Mouse (Mus musculus) heart, embryonic 10.5 days (tissue): ENCODE results near the gene Rab37. TPM values are rescaled to one million over a fixed set of nuclear protein-coding genes. Genes with fewer than 3 reads are reported as not detected.

Source experiments
- DNase-seq: peaks from one replicate; pipeline ENCODE4 v3.0.0-alpha.2; 2017; ENCODE audit warnings: low spot score
- H3K27ac ChIP-seq: fragments of 300-500 bp; sonication (generic); 2 replicates; pipeline ENCODE4 v1.5.1; 2016; ENCODE audit warnings: mild to moderate bottlenecking
- H3K27me3 ChIP-seq: fragments of 300-500 bp; sonication (generic); 2 replicates; pipeline ENCODE4 v1.6.1; 2016; ENCODE audit warnings: mild to moderate bottlenecking; ENCODE audit not compliant: poor library complexity, insufficient read depth, severe bottlenecking
- H3K36me3 ChIP-seq: fragments of 300-500 bp; sonication (generic); 2 replicates; pipeline ENCODE4 v1.6.1; 2016; ENCODE audit warnings: mild to moderate bottlenecking, moderate library complexity
- H3K4me1 ChIP-seq: fragments of 300-500 bp; sonication (generic); 2 replicates; pipeline ENCODE4 v1.6.1; 2016; ENCODE audit warnings: mild to moderate bottlenecking
- H3K4me3 ChIP-seq: fragments of 300-500 bp; sonication (generic); 2 replicates; pipeline ENCODE4 v1.5.1; 2016; ENCODE audit warnings: mild to moderate bottlenecking, moderate library complexity
- H3K9me3 ChIP-seq: fragments of 300-500 bp; sonication (generic); 2 replicates; pipeline ENCODE4 v1.6.1; 2016; ENCODE audit warnings: mild to moderate bottlenecking, moderate library complexity
- WGBS: fragments of 180-500 bp; shearing (Covaris S2); methylation state at CpG from one replicate; pipeline ENCODE4 v1.1.7; 2016; 5-methylcytosine and 5-hydroxymethylcytosine counted together
- polyA plus RNA-seq: library from polyadenylated mRNA; unstranded; fragments of >200 nt; fragmentation: Nextera tagmentation; extraction: Ambion mirVana; gene quantifications from 2 replicates; pipeline ENCODE4 v1.2.1, GENCODE M21; 2016

Rab37 gene
- polyA plus RNA-seq, 1 experiment from 2014 or later: 2.6 TPM

GRCm38 (mm10) chr11:115075407-115075806 is 15.8 kb upstream of the Rab37 start:
- H3K27ac ChIP-seq: no peak overlapping the region
- 61% methylated on average over 7 of the region's 7 CpGs for WGBS

DNA sequence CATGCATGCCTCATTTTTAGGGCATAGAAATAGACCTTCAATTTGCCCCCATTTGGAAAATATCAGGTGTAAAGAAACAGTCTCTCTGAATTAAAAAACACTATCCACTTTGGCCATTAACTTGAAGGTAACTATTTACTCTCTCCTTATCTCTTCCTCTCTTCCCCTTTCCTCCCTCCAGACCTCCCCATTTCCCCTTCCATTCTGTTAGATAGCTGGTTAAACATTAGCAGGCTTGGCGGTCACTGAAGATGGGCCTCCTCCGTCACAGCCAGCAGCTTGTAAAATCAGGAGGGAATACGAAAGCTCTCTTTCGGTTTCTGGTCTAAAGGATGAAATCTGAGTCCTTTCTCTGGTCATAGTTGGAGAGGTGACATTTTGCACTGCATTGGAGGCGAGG is 15.4 kb upstream of the Rab37 start:
- no peak for DNase-seq
- H3K27ac ChIP-seq: no peak overlapping the region
- H3K4me3 ChIP-seq: no peak overlapping the region
- H3K36me3 ChIP-seq: no peaks in the 10 kb centered on the region
- no peaks in the 10 kb centered on the region for H3K27me3 ChIP-seq
- H3K4me1 ChIP-seq: peaks cover 9% of the 10 kb centered on the region
- H3K9me3 ChIP-seq: no peaks in the 10 kb centered on the region
- WGBS: 54% methylated on average over 5 of the region's 5 CpGs

More at GRCm38 (mm10) chr11:115075407-115075806, 15.8 kb upstream of the Rab37 start:
- Histone ChIP-seq H3K4me1 (peaks cover 11% of the 10 kb centered on the region), H3K27me3 (no peaks in the 10 kb centered on the region), H3K9me3 (no peaks in the 10 kb centered on the region), H3K36me3 (no peaks in the 10 kb centered on the region), H3K4me3 (no peak overlapping the region)
- DNase-seq: no peak

- no peak for DNase-seq
- Histone ChIP-seq H3K4me1 (no peaks in the 10 kb centered on the region), H3K4me3 (no peak overlapping the region), H3K36me3 (no peaks in the 10 kb centered on the region), H3K9me3 (no peaks in the 10 kb centered on the region), H3K27me3 (peaks cover 3% of the 10 kb centered on the region; the same call in 1 of the 2 replicates), H3K27ac (no peak overlapping the region)
- 87% methylated on average over 1 of the region's 1 CpGs for WGBS
Observed at GRCm38 (mm10) chr11:115077436-115077835, 13.8 kb upstream of the Rab37 start.

- WGBS: 74% methylated on average over 5 of the region's 5 CpGs
- H3K9me3 ChIP-seq: no peaks in the 10 kb centered on the region
Observed at GRCm38 (mm10) chr11:115078680-115079079, 12.6 kb upstream of the Rab37 start.

GRCm38 (mm10) chr11:115080886-115081285 is 10.3 kb upstream of the Rab37 start:
- 38% methylated on average over 13 of the region's 13 CpGs for WGBS
- DNase-seq: no peak
- H3K9me3 ChIP-seq: no peaks in the 10 kb centered on the region

More at GRCm38 (mm10) chr11:115078680-115079079, 12.6 kb upstream of the Rab37 start:
- Histone ChIP-seq H3K36me3 (no peaks in the 10 kb centered on the region), H3K27me3 (peaks cover 13% of the 10 kb centered on the region), H3K4me3 (no peak overlapping the region), H3K27ac (no peak overlapping the region), H3K4me1 (no peaks in the 10 kb centered on the region)
- DNase-seq: no peak

DNA sequence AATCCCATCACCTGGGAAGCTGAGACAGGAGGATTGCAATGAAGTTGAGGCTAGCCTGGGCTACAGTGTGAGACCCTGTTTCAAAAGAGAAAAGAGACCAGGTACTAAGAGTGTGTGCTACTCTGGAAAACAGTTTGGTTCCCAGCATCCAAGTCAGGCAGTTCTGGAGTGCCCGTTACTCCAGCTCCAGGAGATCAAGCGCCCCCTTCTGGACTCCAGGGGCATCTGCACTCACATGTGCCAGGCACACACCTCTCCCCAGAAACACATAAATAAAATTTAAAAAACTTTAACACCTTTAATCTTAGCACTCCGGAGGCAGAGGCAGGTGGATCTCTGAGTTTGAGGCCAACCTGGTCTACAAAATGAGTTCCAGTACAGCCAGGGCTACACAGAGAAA is 9.9 kb upstream of the Rab37 start:
- peaks cover 30% of the 10 kb centered on the region for H3K27me3 ChIP-seq
- no peaks in the 10 kb centered on the region for H3K36me3 ChIP-seq
- no peaks in the 10 kb centered on the region for H3K4me1 ChIP-seq
- no peak overlapping the region for H3K27ac ChIP-seq
- DNase-seq: no peak
- H3K9me3 ChIP-seq: no peaks in the 10 kb centered on the region
- no peak overlapping the region for H3K4me3 ChIP-seq
- 62% methylated on average over 3 of the region's 3 CpGs for WGBS

More at GRCm38 (mm10) chr11:115080886-115081285, 10.3 kb upstream of the Rab37 start:
- peaks cover 30% of the 10 kb centered on the region for H3K27me3 ChIP-seq
- no peaks in the 10 kb centered on the region for H3K4me1 ChIP-seq
- no peak overlapping the region for H3K27ac ChIP-seq
- no peak overlapping the region for H3K4me3 ChIP-seq
- no peaks in the 10 kb centered on the region for H3K36me3 ChIP-seq

- no peak for DNase-seq
- WGBS: 74% methylated on average over 6 of the region's 6 CpGs
- H3K4me1 ChIP-seq: no peaks in the 10 kb centered on the region
- peaks cover 30% of the 10 kb centered on the region for H3K27me3 ChIP-seq
- no peak overlapping the region for H3K27ac ChIP-seq
- no peak overlapping the region for H3K4me3 ChIP-seq
- no peaks in the 10 kb centered on the region for H3K36me3 ChIP-seq
- no peaks in the 10 kb centered on the region for H3K9me3 ChIP-seq
Observed at GRCm38 (mm10) chr11:115082196-115082595, 9.0 kb upstream of the Rab37 start.

GRCm38 (mm10) chr11:115083376-115084139 is 7.7 kb upstream of the Rab37 start:
- H3K4me3 ChIP-seq: no peak overlapping the region
- 37% methylated on average over 18 of the region's 18 CpGs for WGBS

GRCm38 (mm10) chr11:115084595-115084994 is 6.6 kb upstream of the Rab37 start:
- no peak for DNase-seq
- WGBS: 43% methylated on average over 12 of the region's 12 CpGs
- H3K27me3 ChIP-seq: peaks cover 30% of the 10 kb centered on the region
- no peak overlapping the region for H3K4me3 ChIP-seq
- no peaks in the 10 kb centered on the region for H3K36me3 ChIP-seq
- no peaks in the 10 kb centered on the region for H3K4me1 ChIP-seq
- H3K9me3 ChIP-seq: no peaks in the 10 kb centered on the region
- H3K27ac ChIP-seq: no peak overlapping the region

More at GRCm38 (mm10) chr11:115083376-115084139, 7.7 kb upstream of the Rab37 start:
- Histone ChIP-seq H3K36me3 (no peaks in the 10 kb centered on the region), H3K27me3 (peaks cover 30% of the 10 kb centered on the region), H3K27ac (no peak overlapping the region), H3K9me3 (no peaks in the 10 kb centered on the region), H3K4me1 (no peaks in the 10 kb centered on the region)
- DNase-seq: no peak

DNA sequence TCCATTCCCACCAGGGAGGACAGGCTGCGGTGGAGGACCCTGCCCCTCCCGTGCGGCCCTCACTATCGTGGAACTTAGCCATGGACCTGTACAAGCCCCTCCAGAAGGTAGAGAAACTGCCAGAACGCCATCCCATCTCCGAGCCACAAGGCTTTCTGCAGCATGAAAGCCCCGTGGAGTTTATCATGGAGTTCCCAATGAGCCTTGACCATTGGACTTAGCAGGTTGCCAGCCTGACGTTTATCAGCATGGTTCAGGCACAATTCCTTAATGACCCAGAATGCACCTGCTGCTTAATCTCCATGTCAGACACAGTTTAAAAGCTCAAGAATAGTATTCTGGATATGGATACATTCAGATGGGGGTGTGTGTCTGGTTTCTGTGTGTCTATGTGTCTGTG is 6.2 kb upstream of the Rab37 start:
- H3K9me3 ChIP-seq: no peaks in the 10 kb centered on the region
- H3K27me3 ChIP-seq: peaks cover 32% of the 10 kb centered on the region
- no peak overlapping the region for H3K27ac ChIP-seq
- DNase-seq: no peak
- WGBS: 76% methylated on average over 8 of the region's 8 CpGs
- H3K4me3 ChIP-seq: no peak overlapping the region
- H3K36me3 ChIP-seq: no peaks in the 10 kb centered on the region
- no peaks in the 10 kb centered on the region for H3K4me1 ChIP-seq

DNA sequence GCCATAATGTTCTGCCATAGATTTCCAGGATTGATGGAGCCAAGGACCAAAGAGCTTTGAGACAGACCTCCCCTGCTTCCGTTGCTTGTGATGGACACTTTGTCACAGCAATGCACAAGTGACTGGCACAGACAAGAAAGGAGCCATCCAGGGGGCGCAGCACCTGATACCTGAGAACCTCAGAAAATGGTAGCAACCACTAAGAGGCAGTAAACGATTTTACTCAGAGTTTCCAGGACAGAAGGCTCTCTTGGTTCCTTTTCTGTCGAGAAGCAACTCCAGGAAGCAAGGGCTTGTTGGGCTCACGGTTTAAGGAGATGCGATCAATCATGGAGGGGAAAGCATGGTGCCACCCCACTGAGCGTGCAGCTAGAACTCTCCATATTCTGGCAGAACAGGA is 5.0 kb upstream of the Rab37 start:
- H3K36me3 ChIP-seq: no peaks in the 10 kb centered on the region
- WGBS: 56% methylated on average over 7 of the region's 7 CpGs
- no peak for DNase-seq
- H3K27ac ChIP-seq: no peak overlapping the region
- H3K4me3 ChIP-seq: no peak overlapping the region
- H3K4me1 ChIP-seq: peaks cover under 1% of the 10 kb centered on the region
- no peaks in the 10 kb centered on the region for H3K9me3 ChIP-seq
- H3K27me3 ChIP-seq: peaks cover 43% of the 10 kb centered on the region

DNA sequence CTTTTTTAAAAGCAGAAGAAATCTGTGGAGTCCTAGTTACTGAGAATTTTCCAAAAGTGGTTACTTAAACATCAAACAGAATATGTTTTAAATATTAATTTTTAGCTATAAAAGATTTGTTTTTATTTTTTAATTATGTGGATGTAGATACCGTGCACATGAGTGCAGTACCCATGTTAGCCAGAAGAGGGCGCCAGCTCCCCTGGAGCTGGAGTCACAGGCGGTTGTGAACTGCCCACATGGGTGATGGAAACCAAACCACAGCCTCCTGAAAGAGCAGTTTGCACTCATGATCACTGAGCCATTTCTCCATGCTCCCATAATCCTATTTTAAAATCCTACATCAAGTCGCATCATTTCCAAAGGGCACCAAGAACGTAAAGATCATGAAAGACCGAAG is 1.4 kb upstream of the Rab37 start:
- Histone ChIP-seq H3K27ac (no peak overlapping the region), H3K4me3 (no peak overlapping the region), H3K27me3 (peaks cover 35% of the 10 kb centered on the region), H3K9me3 (no peaks in the 10 kb centered on the region), H3K36me3 (no peaks in the 10 kb centered on the region), H3K4me1 (peaks cover 8% of the 10 kb centered on the region)
- 63% methylated on average over 6 of the region's 6 CpGs for WGBS
- no peak for DNase-seq

DNA sequence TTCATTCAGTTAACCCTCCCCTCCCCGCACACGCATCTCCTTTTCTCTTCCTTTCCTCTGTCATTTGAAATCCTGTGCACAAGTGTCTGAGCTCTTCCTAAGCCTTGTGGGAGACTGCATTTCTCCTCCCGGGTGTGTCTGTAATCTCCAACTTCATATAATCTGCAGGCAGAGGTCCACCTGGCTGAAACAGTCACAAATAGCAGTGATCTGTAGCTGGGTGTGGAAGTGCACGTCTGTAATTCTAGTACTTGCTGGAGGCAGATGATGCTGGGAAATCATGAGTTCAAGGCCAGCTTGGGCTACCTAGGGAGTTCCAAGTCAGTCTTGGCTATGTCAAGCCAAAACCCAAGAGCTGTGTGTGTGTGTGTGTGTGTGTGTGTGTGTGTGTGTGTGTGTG is 909 bp downstream of the Rab37 start:
- 21% methylated on average over 4 of the region's 4 CpGs for WGBS

More for the DNA sequence above, 909 bp downstream of the Rab37 start:
- H3K27me3 ChIP-seq: peaks cover 30% of the 10 kb centered on the region
- no peak overlapping the region for H3K4me3 ChIP-seq
- DNase-seq: no peak
- H3K27ac ChIP-seq: no peak overlapping the region
- no peaks in the 10 kb centered on the region for H3K36me3 ChIP-seq
- no peaks in the 10 kb centered on the region for H3K9me3 ChIP-seq
- peaks cover 8% of the 10 kb centered on the region for H3K4me1 ChIP-seq
